Mouse (Mus musculus) midbrain, embryonic 13.5 days (tissue): Measurements from ENCODE around the gene Fut1. TPM values are rescaled to one million over a fixed set of nuclear protein-coding genes. Genes with fewer than 3 reads are reported as not detected.

Source experiments
- ATAC-seq: fragments of 200-750 bp; cut with Nextera tagmentation; 2 replicates; pipeline ENCODE4 v1.8.0; 2017; ENCODE audit warnings: mild to moderate bottlenecking, moderate TSS enrichment, moderate library complexity
- H3K27ac ChIP-seq: fragments of 300-500 bp; sonication (generic); 2 replicates; pipeline ENCODE4 v1.5.1; 2015; ENCODE audit warnings: inconsistent platforms, mild to moderate bottlenecking, moderate library complexity
- H3K27me3 ChIP-seq: fragments of 300-500 bp; sonication (generic); 2 replicates; pipeline ENCODE4 v1.6.1; 2015; ENCODE audit warnings: mild to moderate bottlenecking, inconsistent platforms
- H3K36me3 ChIP-seq: fragments of 300-500 bp; sonication (generic); 2 replicates; pipeline ENCODE4 v1.6.1; 2015; ENCODE audit warnings: mild to moderate bottlenecking, inconsistent platforms
- H3K4me1 ChIP-seq: fragments of 300-500 bp; sonication (generic); replicated peaks from 2 replicates; pipeline ENCODE4 v1.6.1; 2015; ENCODE audit warnings: inconsistent platforms
- H3K4me2 ChIP-seq: fragments of 300-500 bp; sonication (generic); replicated peaks from 2 replicates; pipeline ENCODE4 v1.6.1; 2015; ENCODE audit warnings: moderate library complexity, mild to moderate bottlenecking, inconsistent platforms
- H3K4me3 ChIP-seq: fragments of 300-500 bp; sonication (generic); replicated peaks from 2 replicates; pipeline ENCODE4 v1.5.1; 2015; ENCODE audit warnings: mild to moderate bottlenecking, inconsistent platforms
- H3K9ac ChIP-seq: fragments of 300-500 bp; sonication (generic); replicated peaks from 2 replicates; pipeline ENCODE4 v1.6.1; 2015; ENCODE audit warnings: mild to moderate bottlenecking, inconsistent platforms
- H3K9me3 ChIP-seq: fragments of 300-500 bp; sonication (generic); 2 replicates; pipeline ENCODE4 v1.6.1; 2016; ENCODE audit warnings: mild to moderate bottlenecking, inconsistent platforms
- WGBS: fragments of 180-500 bp; shearing (Covaris S2); methylation state at CpG from one replicate; pipeline ENCODE4 v1.1.7; 2015; 5-methylcytosine and 5-hydroxymethylcytosine counted together
- polyA plus RNA-seq: library from polyadenylated mRNA; unstranded; fragments of >200 nt; fragmentation: Nextera tagmentation; extraction: Ambion mirVana; gene quantifications from 2 replicates; pipeline ENCODE4 v1.2.1, GENCODE M21; 2015

The Fut1 gene
- polyA plus RNA-seq, 1 experiment from 2014 or later: not detected

DNA sequence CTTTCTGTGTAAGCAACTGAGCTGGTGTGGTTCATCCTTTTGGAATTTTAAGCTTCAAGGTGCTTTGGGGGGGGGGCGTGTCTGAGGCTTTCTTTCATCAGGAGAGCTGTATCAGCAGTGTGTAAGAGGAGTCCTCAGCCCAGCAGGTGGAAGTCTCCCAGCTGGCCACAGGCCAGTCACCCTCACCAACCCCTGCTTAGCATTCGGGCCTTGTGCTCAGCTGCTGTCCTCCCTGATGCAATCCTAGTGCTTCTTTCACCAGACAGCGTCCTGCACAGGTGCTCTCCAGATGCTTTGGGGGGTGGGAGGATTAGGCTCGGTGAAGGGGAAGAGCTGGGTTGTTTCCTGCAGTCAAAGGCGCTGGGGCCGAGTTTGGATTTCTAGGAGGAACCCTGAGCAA, 812 bp upstream of the Fut1 start:
- Histone ChIP-seq H3K27ac (no peak overlapping the region), H3K27me3 (peaks cover 41% of the 10 kb centered on the region), H3K4me1 (0 out of 2 replicates have a peak, but pooled peaks cover 6% of the 10 kb centered on the region), H3K4me3 (no peak overlapping the region), H3K9ac (no peak overlapping the region), H3K36me3 (no peaks in the 10 kb centered on the region), H3K4me2 (no peak overlapping the region), H3K9me3 (no peaks in the 10 kb centered on the region)
- 21% methylated on average over 6 of the region's 6 CpGs for WGBS
- ATAC-seq: no peak

DNA sequence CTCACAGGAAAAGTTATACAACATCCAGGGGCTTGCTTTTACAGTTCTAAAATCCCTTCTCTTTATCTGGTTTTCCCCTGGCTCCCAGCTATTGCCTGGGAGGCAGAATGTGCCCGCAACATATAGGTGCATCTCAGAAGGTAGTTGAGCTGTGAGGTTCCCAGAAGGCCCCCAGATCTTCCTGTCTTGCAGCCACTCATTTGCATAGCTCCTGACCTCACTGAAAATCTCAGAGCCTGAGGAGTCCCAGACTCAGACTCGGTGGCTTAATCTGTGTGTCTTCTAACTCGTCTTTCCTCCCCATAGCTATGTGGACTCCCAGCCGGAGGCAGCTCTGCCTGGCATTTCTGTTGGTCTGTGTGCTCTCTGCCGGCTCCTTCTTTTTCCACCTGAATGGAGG, 1.2 kb downstream of the Fut1 start:
- 85% methylated on average over 5 of the region's 5 CpGs for WGBS
- Histone ChIP-seq H3K9me3 (no peaks in the 10 kb centered on the region), H3K27me3 (peaks cover 41% of the 10 kb centered on the region), H3K9ac (no peak overlapping the region), H3K27ac (no peak overlapping the region), H3K36me3 (no peaks in the 10 kb centered on the region), H3K4me2 (no peak overlapping the region), H3K4me3 (no peak overlapping the region), H3K4me1 (0 out of 2 replicates have a peak, but pooled peaks cover 6% of the 10 kb centered on the region)
- no peak for ATAC-seq

DNA sequence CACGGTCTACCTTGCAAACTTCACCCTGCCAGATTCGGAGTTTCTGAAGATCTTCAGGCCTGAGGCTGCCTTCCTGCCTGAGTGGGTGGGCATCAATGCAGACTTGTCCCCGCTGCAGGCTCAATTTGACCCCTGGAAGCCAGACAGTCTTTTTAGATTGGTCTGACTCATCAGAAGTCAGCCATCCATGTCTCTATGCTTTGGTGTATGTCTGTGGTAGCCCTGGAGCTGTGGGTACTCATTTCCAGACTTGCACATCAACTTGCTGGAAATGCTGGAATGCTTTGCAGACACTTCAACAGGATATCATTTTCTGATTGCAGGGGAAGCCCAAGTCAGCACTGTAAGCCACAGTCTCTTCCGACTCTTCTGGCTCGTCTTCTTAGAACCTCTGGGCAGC, 2.5 kb downstream of the Fut1 start:
- WGBS: 88% methylated on average over 5 of the region's 5 CpGs

DNA sequence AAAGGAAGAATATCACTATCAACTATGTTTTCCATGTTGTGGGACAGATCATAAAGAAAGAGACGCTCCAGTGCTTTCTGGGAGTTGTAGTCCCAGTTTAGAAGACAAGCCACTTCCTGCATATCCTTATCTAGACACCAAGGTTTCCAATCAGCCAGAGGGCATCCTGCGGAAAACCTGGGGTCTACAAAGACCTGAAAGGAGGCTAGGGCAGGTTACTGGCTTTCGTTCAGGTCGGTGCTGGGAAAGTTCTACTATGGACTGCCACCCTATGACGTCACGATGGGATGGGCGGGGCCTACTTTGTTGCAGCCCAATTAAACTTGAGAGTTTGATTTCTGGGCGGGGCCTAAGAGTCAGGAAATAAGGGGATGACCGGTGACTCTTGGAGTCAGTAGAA, 4.4 kb downstream of the Fut1 start, which contains the start of gene Izumo1:
Gene Izumo1, plus strand, starts transcription at position 369 of the 400 bp plus-strand sequence.
- H3K36me3 ChIP-seq: no peaks in the 10 kb centered on the region
- H3K27me3 ChIP-seq: peaks cover 33% of the 10 kb centered on the region
- 0 out of 2 replicates have a peak, but pooled peaks cover 6% of the 10 kb centered on the region for H3K4me1 ChIP-seq
- H3K27ac ChIP-seq: no peak within 1 kb of the TSS
- 27% methylated on average over 9 of the region's 9 CpGs for WGBS
- no peak within 1 kb of the TSS for H3K4me2 ChIP-seq
- no peak within 1 kb of the TSS for H3K9ac ChIP-seq
- no peaks in the 10 kb centered on the region for H3K9me3 ChIP-seq
- no peak within 1 kb of the TSS for H3K4me3 ChIP-seq
- ATAC-seq: no peak

More for the DNA sequence above, 2.5 kb downstream of the Fut1 start:
- Histone ChIP-seq H3K9ac (no peak overlapping the region), H3K27me3 (peaks cover 41% of the 10 kb centered on the region), H3K27ac (no peak overlapping the region), H3K4me3 (no peak overlapping the region), H3K36me3 (no peaks in the 10 kb centered on the region), H3K9me3 (no peaks in the 10 kb centered on the region), H3K4me1 (0 out of 2 replicates have a peak, but pooled peaks cover 6% of the 10 kb centered on the region), H3K4me2 (no peak overlapping the region)
- no peak for ATAC-seq

DNA sequence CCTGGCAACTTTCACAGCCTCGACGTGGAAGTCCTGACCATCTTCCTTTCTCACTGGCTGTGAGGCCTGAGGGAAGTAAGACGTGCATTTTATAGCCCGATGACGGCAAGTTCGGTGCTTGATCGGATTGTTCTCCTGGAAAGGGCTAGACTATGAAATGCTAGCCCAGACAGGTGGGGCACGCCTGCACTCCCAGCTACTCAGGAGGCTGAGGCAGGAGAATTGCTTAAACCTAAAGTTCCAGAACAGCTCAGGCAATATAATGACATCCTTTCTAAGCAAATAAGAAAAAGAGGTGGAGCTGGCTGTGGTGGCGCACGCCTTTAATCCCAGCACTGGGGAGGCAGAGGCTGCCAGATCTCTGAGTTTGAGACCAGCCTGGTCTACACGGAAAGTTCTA, 6.4 kb downstream of the Fut1 start:
- peaks cover 30% of the 10 kb centered on the region for H3K27me3 ChIP-seq
- H3K4me2 ChIP-seq: no peak overlapping the region
- no peak overlapping the region for H3K9ac ChIP-seq
- H3K27ac ChIP-seq: no peak overlapping the region
- 91% methylated on average over 11 of the region's 11 CpGs for WGBS
- no peak for ATAC-seq
- peaks cover 10% of the 10 kb centered on the region; the same call in 1 of the 2 replicates for H3K4me1 ChIP-seq
- H3K9me3 ChIP-seq: no peaks in the 10 kb centered on the region
- H3K4me3 ChIP-seq: no peak overlapping the region
- no peaks in the 10 kb centered on the region for H3K36me3 ChIP-seq

DNA sequence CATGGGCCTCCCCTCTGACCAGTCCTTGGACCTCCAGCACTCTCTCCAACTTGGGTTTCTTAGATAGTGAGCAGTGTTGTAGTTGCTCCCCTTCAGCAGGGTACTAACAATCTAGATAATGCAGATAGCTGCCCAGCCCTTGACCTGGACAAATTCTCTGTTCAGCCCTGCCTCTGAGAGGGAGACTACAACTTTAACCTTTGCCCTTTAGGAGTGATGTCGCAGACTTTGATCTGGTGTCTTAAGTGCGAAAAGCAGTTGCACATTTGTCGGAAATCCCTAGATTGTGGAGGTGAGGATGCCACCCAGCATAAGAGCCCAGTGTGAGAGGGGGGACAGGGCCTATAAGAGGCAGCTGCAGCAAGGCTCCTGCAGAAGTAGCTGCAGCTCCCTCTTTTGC, 7.6 kb downstream of the Fut1 start:
- no peak for ATAC-seq
- Histone ChIP-seq H3K9ac (0 out of 2 replicates have a peak overlapping the region, but pooled peaks have one; percentile 19), H3K27me3 (peaks cover 25% of the 10 kb centered on the region), H3K4me1 (peaks cover 10% of the 10 kb centered on the region; the same call in 1 of the 2 replicates), H3K27ac (no peak overlapping the region), H3K36me3 (no peaks in the 10 kb centered on the region), H3K4me2 (no peak overlapping the region), H3K4me3 (no peak overlapping the region), H3K9me3 (no peaks in the 10 kb centered on the region)
- 81% methylated on average over 3 of the region's 3 CpGs for WGBS

DNA sequence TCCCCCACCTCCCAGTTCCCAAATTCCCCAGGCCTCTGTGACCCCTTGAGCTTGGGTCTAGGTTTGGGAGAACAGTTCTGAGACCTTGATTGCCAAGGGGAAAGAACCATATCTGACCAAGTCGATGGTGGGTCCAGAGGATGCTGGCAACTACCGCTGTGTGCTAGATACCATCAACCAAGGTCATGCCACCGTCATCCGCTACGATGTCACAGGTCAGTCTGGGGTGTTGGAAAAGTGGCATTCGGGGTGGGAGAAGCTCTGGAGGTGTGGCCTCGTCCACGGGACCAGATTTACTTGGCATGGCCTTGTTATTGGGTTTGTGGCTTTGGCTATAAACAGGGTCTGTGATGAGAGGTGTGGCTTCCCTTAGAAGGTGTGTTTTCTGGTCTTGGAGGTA, 8.4 kb downstream of the Fut1 start:
- Histone ChIP-seq H3K4me3 (no peak overlapping the region), H3K27me3 (peaks cover 29% of the 10 kb centered on the region), H3K9me3 (no peaks in the 10 kb centered on the region), H3K9ac (0 out of 2 replicates have a peak overlapping the region, but pooled peaks have one; percentile 19), H3K4me2 (no peak overlapping the region), H3K4me1 (peaks cover 10% of the 10 kb centered on the region; the same call in 1 of the 2 replicates), H3K36me3 (no peaks in the 10 kb centered on the region), H3K27ac (no peak overlapping the region)
- no peak for ATAC-seq
- 95% methylated on average over 8 of the region's 8 CpGs for WGBS

DNA sequence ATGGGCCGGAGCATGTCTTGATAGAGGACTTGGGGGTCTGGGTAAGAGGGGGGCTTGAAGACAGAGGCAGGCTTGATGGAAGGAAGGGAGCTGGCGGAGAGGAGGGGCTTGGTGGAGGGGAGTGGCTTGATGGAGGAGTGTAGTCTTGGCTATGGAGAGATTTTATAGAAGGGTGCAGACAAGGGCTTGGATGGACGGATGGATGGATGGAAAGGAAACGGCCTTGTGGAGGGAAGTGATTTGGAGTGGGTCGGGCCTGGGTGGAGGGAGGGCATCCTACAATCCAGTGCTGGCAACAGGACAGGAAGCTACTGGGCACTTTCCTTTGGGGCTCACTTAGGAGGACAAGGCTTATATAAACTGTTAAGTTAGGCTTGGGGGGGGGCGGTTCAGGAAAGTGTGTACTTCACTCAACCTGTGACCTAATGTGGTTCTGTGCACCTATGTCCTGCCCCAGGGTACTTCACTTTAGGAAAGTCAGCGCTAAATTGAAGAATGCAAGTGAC, 9.5 kb downstream of the Fut1 start:
- no peak overlapping the region for H3K4me3 ChIP-seq
- H3K9ac ChIP-seq: no peak overlapping the region
- no peak overlapping the region for H3K4me2 ChIP-seq
- no peaks in the 10 kb centered on the region for H3K36me3 ChIP-seq
- H3K27me3 ChIP-seq: peaks cover 33% of the 10 kb centered on the region
- no peak overlapping the region for H3K27ac ChIP-seq
- H3K9me3 ChIP-seq: no peaks in the 10 kb centered on the region
- no peak for ATAC-seq
- peaks cover 10% of the 10 kb centered on the region; the same call in 1 of the 2 replicates for H3K4me1 ChIP-seq
- 88% methylated on average over 7 of the region's 7 CpGs for WGBS

DNA sequence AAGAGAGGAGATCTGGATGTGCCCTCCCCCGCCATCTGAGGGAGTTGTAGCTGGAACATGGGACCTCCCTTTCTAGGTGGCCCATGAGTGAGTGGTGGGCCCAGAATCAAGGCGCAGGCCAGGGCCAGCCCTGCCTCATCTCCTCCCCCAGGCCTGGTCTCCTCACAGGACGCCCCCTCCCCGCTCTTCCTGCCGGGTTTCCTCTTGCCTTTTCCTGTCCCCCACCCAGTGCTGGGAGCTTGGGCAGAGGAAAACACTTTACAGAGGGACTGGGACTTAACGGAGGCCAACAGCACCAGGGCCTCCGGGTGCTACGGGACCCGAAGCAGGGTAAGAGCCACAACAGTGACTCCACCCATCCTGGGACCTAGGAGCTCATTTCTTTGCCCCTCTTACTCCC, 10.2 kb downstream of the Fut1 start, which contains the start of gene Rasip1:
Gene Rasip1, plus strand, starts transcription at position 228 of the 400 bp plus-strand sequence.
- Histone ChIP-seq H3K4me3 (peak within 1 kb of the TSS; percentile 57), H3K27me3 (peaks cover 40% of the 10 kb centered on the region), H3K4me1 (peaks cover 11% of the 10 kb centered on the region; the same call in 1 of the 2 replicates), H3K36me3 (no peaks in the 10 kb centered on the region), H3K27ac (peak within 1 kb of the TSS; percentile 87), H3K4me2 (peak within 1 kb of the TSS; percentile 90), H3K9me3 (no peaks in the 10 kb centered on the region), H3K9ac (peak within 1 kb of the TSS; percentile 84)
- no peak for ATAC-seq
- 86% methylated on average over 9 of the region's 9 CpGs for WGBS

DNA sequence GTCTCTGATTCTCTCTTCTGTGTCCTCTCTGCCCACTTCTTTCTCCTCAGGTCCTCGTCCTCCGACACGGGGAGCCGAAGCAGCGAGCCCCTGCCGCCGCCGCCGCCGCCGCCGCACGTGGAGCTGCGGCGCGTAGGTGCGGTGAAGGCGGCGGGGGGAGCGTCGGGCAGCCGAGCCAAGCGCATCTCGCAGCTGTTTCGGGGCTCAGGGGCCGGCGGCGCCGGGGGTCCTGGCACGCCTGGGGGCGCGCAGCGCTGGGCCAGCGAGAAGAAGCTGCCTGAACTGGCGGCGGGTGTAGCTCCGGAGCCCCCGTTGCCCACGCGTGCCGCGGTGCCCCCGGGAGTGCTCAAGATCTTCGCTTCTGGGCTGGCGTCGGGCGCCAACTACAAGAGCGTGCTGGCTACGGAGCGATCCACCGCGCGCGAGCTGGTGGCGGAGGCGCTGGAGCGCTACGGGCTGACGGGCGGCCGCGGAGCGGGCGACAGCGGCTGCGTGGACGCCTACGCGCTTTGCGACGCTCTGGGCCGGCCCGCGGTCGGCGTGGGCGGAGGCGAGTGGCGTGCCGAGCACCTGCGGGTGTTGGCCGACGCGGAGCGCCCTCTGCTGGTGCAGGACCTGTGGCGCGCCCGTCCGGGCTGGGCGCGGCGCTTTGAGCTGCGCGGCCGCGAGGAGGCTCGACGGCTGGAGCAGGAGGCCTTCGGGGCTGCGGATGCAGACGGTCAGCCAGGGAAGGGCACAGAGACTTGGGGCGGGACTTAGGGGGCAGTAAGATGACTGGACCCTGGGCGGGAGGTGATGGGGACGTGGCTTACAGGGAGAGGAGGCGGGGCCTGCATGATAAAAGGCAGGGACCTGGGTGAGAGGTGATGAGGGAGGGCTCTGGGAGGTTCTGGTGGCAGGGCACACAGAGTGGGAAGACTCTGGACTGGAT, 11.5 kb downstream of the Fut1 start:
- peak overlapping the region; percentile 90 for H3K4me2 ChIP-seq
- peak; percentile 86 for ATAC-seq
- no peaks in the 10 kb centered on the region for H3K36me3 ChIP-seq
- no peaks in the 10 kb centered on the region for H3K9me3 ChIP-seq
- WGBS: under 1% methylated on average over 105 of the region's 105 CpGs
- peak overlapping the region; percentile 87 for H3K27ac ChIP-seq
- peaks cover 54% of the 10 kb centered on the region for H3K27me3 ChIP-seq
- peak overlapping the region; percentile 57 for H3K4me3 ChIP-seq
- peak overlapping the region; percentile 84 for H3K9ac ChIP-seq
- peaks cover 16% of the 10 kb centered on the region; the same call in 1 of the 2 replicates for H3K4me1 ChIP-seq

DNA sequence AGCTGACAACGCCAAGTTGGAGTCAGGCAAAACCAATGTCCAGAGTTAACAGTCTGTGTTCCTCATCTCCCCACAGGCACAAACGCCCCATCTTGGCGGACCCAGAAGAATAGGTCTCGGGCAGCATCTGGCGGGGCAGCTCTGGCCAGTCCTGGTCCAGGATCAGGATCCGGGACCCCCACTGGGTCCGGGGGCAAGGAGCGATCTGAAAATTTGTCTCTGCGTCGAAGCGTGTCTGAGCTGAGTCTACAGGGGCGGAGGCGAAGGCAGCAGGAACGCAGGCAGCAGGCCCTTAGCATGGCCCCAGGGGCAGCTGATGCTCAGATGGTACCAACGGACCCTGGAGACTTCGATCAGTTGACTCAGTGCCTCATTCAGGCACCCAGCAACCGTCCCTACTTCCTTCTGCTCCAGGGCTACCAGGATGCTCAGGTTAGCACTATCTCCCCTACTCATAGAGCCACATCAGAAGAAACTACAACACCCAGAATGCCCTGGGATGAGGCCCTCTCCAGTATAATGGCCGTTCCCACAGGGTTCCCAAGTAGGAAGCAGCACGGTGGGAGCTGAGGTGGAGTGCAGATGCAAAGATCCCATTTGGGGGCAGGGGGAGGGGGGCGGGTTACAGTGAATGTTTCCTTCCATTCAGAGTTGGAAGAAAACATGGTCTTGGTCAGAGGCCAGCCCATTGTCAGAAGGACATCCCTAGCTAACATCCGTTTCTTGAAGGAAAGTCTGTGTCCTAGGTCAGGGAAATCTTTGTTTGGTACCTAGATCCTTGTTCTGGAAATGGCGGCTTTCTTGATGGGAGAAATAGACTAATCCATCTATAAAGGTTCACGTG, 13.2 kb downstream of the Fut1 start:
- WGBS: 73% methylated on average over 23 of the region's 23 CpGs
- Histone ChIP-seq H3K4me3 (no peak overlapping the region), H3K9ac (no peak overlapping the region), H3K4me1 (peaks cover 16% of the 10 kb centered on the region; the same call in 1 of the 2 replicates), H3K27ac (no peak overlapping the region), H3K27me3 (peaks cover 55% of the 10 kb centered on the region), H3K4me2 (no peak overlapping the region), H3K9me3 (no peaks in the 10 kb centered on the region), H3K36me3 (no peaks in the 10 kb centered on the region)
- no peak for ATAC-seq
